Mouse (Mus musculus): Measurements from ENCODE around the gene Ing4. TPM values are rescaled to one million over a fixed set of nuclear protein-coding genes. Genes with fewer than 3 reads are reported as not detected.
A peak's percentile ranks its signal among the peaks of the same experiment; 100 is the strongest.

The Ing4 gene
- polyA plus RNA-seq (2015; fragmentation: Nextera tagmentation; extraction: Ambion mirVana): 27.6 and 32.4 TPM in 2 replicates

DNA sequence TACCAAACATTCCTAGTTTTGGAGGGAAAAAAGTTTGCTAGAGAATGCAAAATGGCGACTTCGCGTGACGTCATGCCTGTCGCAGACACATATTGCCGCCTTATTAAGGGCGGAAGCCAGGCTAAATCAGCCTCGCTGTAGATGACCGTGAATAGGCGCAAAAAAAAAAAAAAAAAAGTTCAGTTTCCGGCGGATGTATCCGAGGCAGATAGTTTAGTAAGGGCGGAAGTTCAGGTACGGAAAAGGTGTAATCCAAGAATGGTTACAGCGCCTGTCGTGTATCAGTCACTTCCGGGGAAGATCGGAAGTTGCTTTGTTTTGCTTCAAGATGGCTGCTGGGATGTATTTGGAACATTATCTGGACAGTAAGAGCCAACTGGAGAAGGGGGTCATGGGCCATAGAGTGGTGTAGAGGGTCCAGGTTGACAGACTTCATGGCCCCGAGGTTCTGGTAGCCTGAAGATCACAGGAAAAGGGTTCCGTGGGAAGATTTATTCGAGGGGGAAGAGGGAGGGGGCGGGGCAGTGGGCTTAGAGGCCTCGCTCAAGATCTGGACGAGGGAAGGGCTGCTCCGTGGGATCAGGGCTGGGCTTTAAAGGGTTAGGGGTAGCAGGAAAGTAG, at the start of gene Ing4:
TSS of gene Ing4 (plus strand) at position 228 of the 621 bp plus-strand sequence.
- ATAC-seq (ENCODE audit: low read depth): peak; percentile 95
- Histone ChIP-seq H3K9me3 (replicated peaks; ENCODE audit: control insufficient read depth, low read length) (no peaks in the 10 kb centered on the region), H3K4me2 (ENCODE audit: low read depth, low read length) (peak within 1 kb of the TSS; percentile 79), H3K27ac (ENCODE audit: low read length) (peak within 1 kb of the TSS; percentile 76), H3K36me3 (ENCODE audit: control insufficient read depth, insufficient read depth) (peaks cover 19% of the 10 kb centered on the region), H3K4me3 (ENCODE audit: low read depth, low read length) (peak within 1 kb of the TSS; percentile 73), H3K9ac (ENCODE audit: low read depth, low read length) (peak within 1 kb of the TSS; percentile 51), H3K27me3 (ENCODE audit: control insufficient read depth, insufficient read depth, low read depth, low read length) (no peaks in the 10 kb centered on the region), H3K4me1 (ENCODE audit: control insufficient read depth, low read depth, low read length) (peaks cover 21% of the 10 kb centered on the region)
- under 1% methylated on average over 26 of the region's 26 CpGs for WGBS (ENCODE audit: insufficient replicate concordance)

DNA sequence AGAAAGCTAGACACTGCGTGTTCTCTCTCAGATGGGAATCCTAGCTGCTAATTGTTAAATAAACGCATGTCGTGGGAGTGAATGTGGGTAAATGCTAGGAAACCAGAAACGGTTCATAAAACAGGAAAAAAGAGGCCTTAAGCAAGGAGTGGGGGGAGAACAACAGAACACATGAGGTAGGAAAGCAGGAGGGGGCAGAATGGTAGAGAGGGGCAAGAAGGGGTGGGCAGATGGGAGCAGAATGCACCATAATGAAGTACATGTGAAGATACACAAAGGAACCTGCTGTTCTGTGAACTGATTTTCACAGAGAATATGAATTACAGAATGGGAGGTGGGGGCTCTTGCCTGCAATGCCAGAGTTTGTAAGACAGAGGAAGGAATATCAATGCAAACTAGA, 47.3 kb upstream of the Ing4 start:
- no peak for ATAC-seq (ENCODE audit: low read depth)
- no peak overlapping the region for H3K4me3 ChIP-seq (ENCODE audit: low read depth, low read length)
- H3K27ac ChIP-seq (ENCODE audit: low read length): no peak overlapping the region
- H3K4me1 ChIP-seq (ENCODE audit: control insufficient read depth, low read depth, low read length): peaks cover 7% of the 10 kb centered on the region
- H3K4me2 ChIP-seq (ENCODE audit: low read depth, low read length): no peak overlapping the region
- H3K36me3 ChIP-seq (ENCODE audit: control insufficient read depth, insufficient read depth): no peaks in the 10 kb centered on the region
- H3K9ac ChIP-seq (ENCODE audit: low read depth, low read length): no peak overlapping the region
- peaks cover 49% of the 10 kb centered on the region for H3K27me3 ChIP-seq (ENCODE audit: control insufficient read depth, insufficient read depth, low read depth, low read length)
- H3K9me3 ChIP-seq (replicated peaks; ENCODE audit: control insufficient read depth, low read length): no peaks in the 10 kb centered on the region
- 63% methylated on average over 4 of the region's 4 CpGs for WGBS (ENCODE audit: insufficient replicate concordance)

DNA sequence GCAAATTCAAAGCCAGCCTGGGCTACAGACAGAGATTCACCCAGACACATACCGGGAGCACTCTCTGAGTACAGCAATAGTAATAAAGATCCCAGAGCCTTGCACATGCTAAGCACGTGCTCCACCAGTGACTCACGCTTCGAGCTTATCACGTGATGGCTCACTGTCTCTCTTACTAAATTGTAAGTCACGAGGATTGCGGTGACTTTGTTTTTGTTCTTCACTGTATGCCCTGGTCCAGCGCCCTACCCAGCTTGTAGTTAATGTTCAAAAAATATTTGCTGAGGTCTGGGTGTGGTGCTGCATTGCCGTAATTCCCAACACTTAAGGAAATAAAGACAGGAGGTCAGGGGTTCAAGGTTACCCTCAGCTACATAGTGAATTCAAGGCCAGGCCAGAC, 46.2 kb upstream of the Ing4 start:
- Histone ChIP-seq H3K4me3 (ENCODE audit: low read depth, low read length) (no peak overlapping the region), H3K4me1 (ENCODE audit: control insufficient read depth, low read depth, low read length) (peaks cover 7% of the 10 kb centered on the region), H3K9ac (ENCODE audit: low read depth, low read length) (no peak overlapping the region), H3K36me3 (ENCODE audit: control insufficient read depth, insufficient read depth) (no peaks in the 10 kb centered on the region), H3K9me3 (replicated peaks; ENCODE audit: control insufficient read depth, low read length) (no peaks in the 10 kb centered on the region), H3K4me2 (ENCODE audit: low read depth, low read length) (no peak overlapping the region), H3K27me3 (ENCODE audit: control insufficient read depth, insufficient read depth, low read depth, low read length) (peaks cover 60% of the 10 kb centered on the region), H3K27ac (ENCODE audit: low read length) (no peak overlapping the region)
- ATAC-seq (ENCODE audit: low read depth): no peak
- whole genome bisulfite sequencing (ENCODE audit: insufficient replicate concordance): 57% methylated on average over 9 of the region's 9 CpGs

DNA sequence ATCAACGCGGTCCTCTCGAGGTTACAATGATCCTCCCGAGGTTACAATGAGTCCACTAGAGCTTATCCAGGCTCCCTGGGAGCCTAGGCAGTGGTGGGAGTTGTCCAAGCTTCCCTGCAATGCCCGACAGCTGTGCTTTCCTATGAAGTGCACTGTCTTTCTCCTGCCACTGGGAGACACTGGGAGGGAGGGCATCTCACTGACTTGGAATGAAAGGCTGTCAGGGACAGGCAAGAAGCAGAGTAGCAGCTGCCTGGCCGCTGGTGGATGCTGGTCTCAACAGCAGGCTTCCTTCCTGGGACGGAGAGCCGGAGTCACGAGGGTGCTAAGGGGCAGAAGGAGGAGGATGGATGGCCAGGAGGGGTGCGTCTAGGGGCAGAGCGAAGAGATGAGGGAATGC, 45.7 kb upstream of the Ing4 start:
- Histone ChIP-seq H3K4me2 (ENCODE audit: low read depth, low read length) (no peak overlapping the region), H3K4me3 (ENCODE audit: low read depth, low read length) (no peak overlapping the region), H3K9me3 (replicated peaks; ENCODE audit: control insufficient read depth, low read length) (no peaks in the 10 kb centered on the region), H3K36me3 (ENCODE audit: control insufficient read depth, insufficient read depth) (no peaks in the 10 kb centered on the region), H3K4me1 (ENCODE audit: control insufficient read depth, low read depth, low read length) (peaks cover 7% of the 10 kb centered on the region), H3K9ac (ENCODE audit: low read depth, low read length) (no peak overlapping the region), H3K27me3 (ENCODE audit: control insufficient read depth, insufficient read depth, low read depth, low read length) (peaks cover 65% of the 10 kb centered on the region), H3K27ac (ENCODE audit: low read length) (no peak overlapping the region)
- 21% methylated on average over 11 of the region's 11 CpGs for WGBS (ENCODE audit: insufficient replicate concordance)
- ATAC-seq (ENCODE audit: low read depth): no peak

DNA sequence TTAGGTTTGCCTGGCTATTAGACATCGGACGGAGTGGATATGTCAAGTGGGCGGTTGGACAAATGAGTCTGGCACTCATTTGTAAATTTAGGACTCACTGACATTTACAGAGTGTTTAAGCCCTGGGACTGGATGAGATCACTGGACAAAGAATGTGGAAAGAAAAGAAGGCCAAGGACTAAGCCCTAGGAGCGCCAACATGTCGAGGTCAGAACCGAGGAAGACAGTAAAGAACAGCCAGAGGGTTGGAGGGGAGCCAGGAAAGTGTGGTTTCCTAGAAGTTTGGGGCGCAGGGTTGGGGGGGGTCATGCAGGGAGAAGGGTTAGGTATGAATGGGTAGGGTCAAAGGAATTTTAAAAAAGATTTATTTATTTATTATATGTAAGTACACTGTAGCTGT, 44.3 kb upstream of the Ing4 start:
- Histone ChIP-seq H3K4me1 (ENCODE audit: control insufficient read depth, low read depth, low read length) (peaks cover 7% of the 10 kb centered on the region), H3K27me3 (ENCODE audit: control insufficient read depth, insufficient read depth, low read depth, low read length) (peaks cover 74% of the 10 kb centered on the region), H3K9ac (ENCODE audit: low read depth, low read length) (no peak overlapping the region), H3K4me3 (ENCODE audit: low read depth, low read length) (no peak overlapping the region), H3K36me3 (ENCODE audit: control insufficient read depth, insufficient read depth) (no peaks in the 10 kb centered on the region), H3K27ac (ENCODE audit: low read length) (no peak overlapping the region), H3K4me2 (ENCODE audit: low read depth, low read length) (no peak overlapping the region), H3K9me3 (replicated peaks; ENCODE audit: control insufficient read depth, low read length) (no peaks in the 10 kb centered on the region)
- no peak for ATAC-seq (ENCODE audit: low read depth)
- WGBS (ENCODE audit: insufficient replicate concordance): 68% methylated on average over 7 of the region's 7 CpGs

DNA sequence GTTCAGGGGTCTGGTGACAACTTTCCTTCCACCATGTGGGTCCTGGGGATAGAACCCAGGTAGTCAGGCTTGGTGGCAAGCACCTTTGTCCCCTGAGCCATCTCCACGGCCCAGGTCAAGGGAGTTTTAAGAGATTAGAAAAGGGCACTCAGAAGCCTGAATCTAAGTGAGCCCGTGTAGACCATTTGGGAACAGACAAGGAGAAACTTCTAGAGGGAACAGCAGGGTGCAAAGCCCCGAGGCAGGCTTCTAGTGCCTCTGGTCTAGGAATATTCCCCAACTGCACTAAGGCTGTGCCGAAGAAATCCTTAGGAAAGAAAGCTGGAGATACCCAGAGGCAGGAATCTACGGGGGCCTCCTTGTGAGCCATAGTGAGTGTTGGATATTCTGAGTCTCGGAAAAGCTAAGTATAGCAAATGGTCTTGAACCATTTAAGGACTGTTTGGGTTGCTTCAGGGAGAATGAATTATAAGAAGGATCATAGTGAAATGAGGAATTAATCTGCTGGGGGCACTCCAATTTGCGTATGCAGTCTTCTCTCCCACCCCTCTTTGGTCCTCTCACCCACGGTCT, 43.6 kb upstream of the Ing4 start:
- Histone ChIP-seq H3K4me1 (ENCODE audit: control insufficient read depth, low read depth, low read length) (peaks cover 7% of the 10 kb centered on the region), H3K4me3 (ENCODE audit: low read depth, low read length) (no peak overlapping the region), H3K9me3 (replicated peaks; ENCODE audit: control insufficient read depth, low read length) (no peaks in the 10 kb centered on the region), H3K9ac (ENCODE audit: low read depth, low read length) (no peak overlapping the region), H3K27ac (ENCODE audit: low read length) (no peak overlapping the region), H3K4me2 (ENCODE audit: low read depth, low read length) (no peak overlapping the region), H3K27me3 (ENCODE audit: control insufficient read depth, insufficient read depth, low read depth, low read length) (peaks cover 80% of the 10 kb centered on the region), H3K36me3 (ENCODE audit: control insufficient read depth, insufficient read depth) (no peaks in the 10 kb centered on the region)
- 42% methylated on average over 8 of the region's 8 CpGs for WGBS (ENCODE audit: insufficient replicate concordance)
- ATAC-seq (ENCODE audit: low read depth): no peak

DNA sequence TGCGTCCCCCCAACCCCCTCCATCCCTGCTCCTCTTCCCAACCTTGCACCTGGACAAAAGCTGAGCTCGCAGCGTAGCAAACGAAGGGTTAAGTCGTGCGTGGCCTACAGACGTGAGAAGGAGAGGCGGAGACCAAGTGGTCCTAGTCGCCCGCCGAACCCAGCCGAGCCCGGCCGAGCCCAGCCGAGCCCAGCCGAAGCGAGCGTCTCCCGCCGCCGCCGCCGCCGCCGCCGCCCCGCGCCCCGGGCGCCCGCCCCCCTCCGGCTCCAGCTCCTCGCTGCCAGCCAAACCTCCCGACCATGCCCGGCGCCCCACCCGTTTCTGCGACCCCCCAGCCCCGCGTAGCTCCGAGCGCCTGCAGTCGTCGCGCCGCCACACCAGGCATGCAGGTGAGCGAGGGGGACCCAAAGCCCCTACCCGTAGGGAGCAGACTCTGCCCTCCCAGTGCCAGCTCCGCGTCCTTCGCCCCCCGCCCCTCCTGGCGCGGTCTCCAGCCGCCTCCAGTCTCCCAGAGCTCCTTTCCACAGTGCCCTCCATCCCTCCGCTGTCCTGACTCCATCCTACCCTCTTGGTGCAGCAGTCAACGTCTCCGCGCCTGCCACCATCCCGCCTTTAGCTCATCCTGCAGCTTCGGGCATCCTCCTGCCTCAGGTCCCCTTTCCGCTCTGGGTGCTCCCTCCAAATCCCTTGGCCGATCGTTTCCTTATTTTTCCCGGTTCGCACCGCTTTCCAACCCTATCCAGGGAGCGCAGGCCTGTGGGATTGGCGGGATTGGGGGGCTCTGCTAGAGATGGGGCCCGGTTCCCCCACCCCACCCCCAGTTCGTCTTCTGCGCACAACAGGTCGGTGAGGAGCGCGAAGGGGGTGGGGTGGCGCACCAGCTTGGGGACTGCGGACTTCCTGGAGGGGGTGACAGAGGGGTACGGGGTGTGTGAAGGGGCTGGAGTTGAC, 42.7 kb upstream of the Ing4 start, which contains the start of gene Pianp:
TSS of gene Pianp (plus strand) at position 144 of the 951 bp plus-strand sequence.
- Histone ChIP-seq H3K4me3 (ENCODE audit: low read depth, low read length) (peak within 1 kb of the TSS; percentile 41), H3K9ac (ENCODE audit: low read depth, low read length) (no peak within 1 kb of the TSS), H3K27me3 (ENCODE audit: control insufficient read depth, insufficient read depth, low read depth, low read length) (peaks cover 79% of the 10 kb centered on the region), H3K9me3 (replicated peaks; ENCODE audit: control insufficient read depth, low read length) (no peaks in the 10 kb centered on the region), H3K36me3 (ENCODE audit: control insufficient read depth, insufficient read depth) (no peaks in the 10 kb centered on the region), H3K4me2 (ENCODE audit: low read depth, low read length) (peak within 1 kb of the TSS; percentile 71), H3K4me1 (ENCODE audit: control insufficient read depth, low read depth, low read length) (peaks cover 7% of the 10 kb centered on the region), H3K27ac (ENCODE audit: low read length) (no peak within 1 kb of the TSS)
- peak; percentile 33; the same call in 1 of the 2 replicates for ATAC-seq (ENCODE audit: low read depth)
- WGBS (ENCODE audit: insufficient replicate concordance): 2% methylated on average over 43 of the region's 78 CpGs

DNA sequence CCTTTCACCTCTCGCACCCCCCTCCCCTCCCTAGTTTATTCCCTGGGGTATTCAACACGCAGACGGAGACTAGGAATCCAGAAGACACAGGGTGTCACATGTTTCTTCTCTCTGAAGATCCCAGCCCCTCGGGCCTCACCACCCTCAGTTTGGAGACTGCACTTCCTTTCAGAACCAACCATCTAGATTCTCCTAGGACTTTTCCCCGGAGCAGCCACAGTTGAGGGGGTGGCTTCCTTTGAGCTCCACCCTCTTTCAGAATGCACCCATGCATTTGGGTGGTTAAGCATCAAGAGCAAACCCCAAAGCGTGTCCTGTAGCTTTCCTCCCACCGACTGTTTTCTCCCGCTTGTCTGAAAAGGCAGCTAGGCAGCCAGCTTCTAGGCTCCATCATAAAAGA, 41.5 kb upstream of the Ing4 start:
- Histone ChIP-seq H3K4me1 (ENCODE audit: control insufficient read depth, low read depth, low read length) (peaks cover 7% of the 10 kb centered on the region), H3K27ac (ENCODE audit: low read length) (no peak overlapping the region), H3K9ac (ENCODE audit: low read depth, low read length) (no peak overlapping the region), H3K36me3 (ENCODE audit: control insufficient read depth, insufficient read depth) (no peaks in the 10 kb centered on the region), H3K9me3 (replicated peaks; ENCODE audit: control insufficient read depth, low read length) (no peaks in the 10 kb centered on the region), H3K4me2 (ENCODE audit: low read depth, low read length) (no peak overlapping the region), H3K27me3 (ENCODE audit: control insufficient read depth, insufficient read depth, low read depth, low read length) (peaks cover 78% of the 10 kb centered on the region), H3K4me3 (ENCODE audit: low read depth, low read length) (no peak overlapping the region)
- WGBS (ENCODE audit: insufficient replicate concordance): 8% methylated on average over 8 of the region's 8 CpGs
- ATAC-seq (ENCODE audit: low read depth): no peak
